Mouse (Mus musculus) common myeloid progenitor, adult 5-6 weeks (primary cell): ENCODE measurements at regions not wholly inside any gene's neighbourhood (a gene's known extent, or its start where the extent isn't known, plus 50 kb on each side); places are given as distances from the start of the nearest gene placed in this dataset.

Experiments used
- ATAC-seq: replicated peaks from 2 replicates; pipeline ENCODE4 v1.8.0; 2016; ENCODE audit warnings: low read depth, mild to moderate bottlenecking, moderate TSS enrichment, inconsistent platforms; ENCODE audit not compliant: poor library complexity, severe bottlenecking

DNA sequence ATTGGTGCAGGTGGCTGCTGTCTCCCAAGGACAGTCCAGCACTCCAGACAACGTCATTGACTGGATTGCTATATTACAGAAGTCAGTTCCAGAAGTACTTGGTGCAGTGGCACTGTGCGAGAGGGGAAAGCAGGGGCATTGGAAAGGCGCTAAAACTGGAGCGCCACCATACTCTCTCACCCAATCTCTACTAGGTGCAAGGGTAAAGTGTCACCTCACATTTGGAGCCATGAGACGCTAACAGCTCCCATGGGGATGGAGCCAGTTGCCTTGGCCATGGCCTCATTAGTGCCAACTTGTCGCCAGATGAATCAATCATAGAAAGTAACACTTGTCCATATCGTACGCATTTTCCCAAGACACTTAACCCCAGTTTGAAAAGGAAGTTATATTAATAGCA lies 1617.2 kb upstream of the Gulo start:
- no peak for ATAC-seq

DNA sequence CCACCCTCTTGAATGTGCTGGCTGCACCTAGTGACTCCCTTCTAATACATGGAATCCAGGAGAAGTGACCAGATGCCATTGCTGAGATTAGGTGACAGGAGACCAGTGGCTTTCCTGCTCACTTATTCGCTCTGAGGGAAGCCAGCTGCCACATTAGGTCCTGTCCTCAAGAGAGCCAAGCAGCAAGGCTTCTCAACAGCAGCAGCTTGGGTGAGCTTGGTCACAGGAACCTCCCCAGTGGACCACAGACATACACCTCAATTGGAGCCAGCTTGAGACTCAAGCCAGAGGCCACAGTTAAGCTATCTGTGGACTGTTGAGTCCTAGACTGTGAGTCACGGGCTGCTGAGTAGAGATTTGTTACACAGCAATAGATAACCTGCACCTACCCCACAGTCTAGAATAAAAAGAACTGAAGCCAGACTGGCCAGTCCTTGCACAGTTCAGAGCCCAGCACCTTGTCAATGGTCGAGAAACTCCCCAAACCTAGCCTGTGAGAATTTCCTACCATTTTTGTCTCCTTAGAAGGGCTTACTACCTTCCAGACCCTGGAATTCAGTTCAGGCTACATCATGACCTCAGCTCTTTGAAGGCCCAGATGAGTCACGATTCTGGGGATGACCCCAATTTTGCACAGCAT lies 1615.0 kb upstream of the Gulo start:
- ATAC-seq = no peak

DNA sequence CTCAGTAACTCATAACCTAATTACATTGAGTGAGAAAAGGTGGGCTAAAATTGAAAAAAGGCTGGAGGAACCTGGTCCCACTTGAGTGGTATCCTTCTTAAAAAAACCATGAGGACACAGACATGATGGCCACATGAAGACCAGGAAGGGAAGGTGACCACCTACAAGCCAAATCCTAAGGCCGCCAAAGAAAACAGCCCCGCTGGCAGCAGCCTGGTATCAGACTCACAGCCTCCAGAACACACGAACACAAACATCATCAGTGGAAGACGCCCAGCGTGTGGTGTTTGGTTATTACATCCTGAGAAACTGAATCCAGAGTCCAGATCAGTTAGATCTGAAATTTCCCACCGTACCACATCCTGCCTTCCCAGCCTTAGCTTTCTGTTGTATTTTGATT lies 1613.9 kb upstream of the Gulo start:
- ATAC-seq = no peak

GRCm38 (mm10) chr14:67621486-67621885 lies 1612.5 kb upstream of the Gulo start:
- no peak for ATAC-seq

- ATAC-seq = peak; percentile 60
Measured at GRCm38 (mm10) chr14:67620854-67621476, 1612.0 kb upstream of the Gulo start.

- no peak for ATAC-seq
Measured at GRCm38 (mm10) chr14:67619571-67619970, 1610.6 kb upstream of the Gulo start.

DNA sequence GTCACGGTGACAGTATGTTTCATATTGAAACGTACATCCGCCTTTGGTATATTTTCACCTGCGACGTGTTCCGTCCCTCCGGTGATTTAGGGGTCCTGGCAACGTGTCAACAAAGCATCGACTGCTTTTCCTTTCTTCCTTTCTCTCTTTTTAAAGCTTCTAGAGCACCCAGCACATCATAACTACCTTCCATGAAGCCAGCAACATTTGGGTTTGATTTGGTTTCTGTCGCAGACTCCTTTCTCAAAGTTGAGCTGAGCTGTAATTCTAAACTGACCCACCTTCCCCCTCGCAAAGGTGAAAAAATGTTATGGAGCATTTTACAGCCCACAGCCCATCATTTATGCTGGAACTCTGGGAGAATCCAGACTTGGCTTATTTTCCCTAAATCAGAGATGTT lies 1605.4 kb upstream of the Gulo start:
- no peak for ATAC-seq

GRCm38 (mm10) chr14:67613691-67614090 lies 1604.7 kb upstream of the Gulo start:
- no peak for ATAC-seq

DNA sequence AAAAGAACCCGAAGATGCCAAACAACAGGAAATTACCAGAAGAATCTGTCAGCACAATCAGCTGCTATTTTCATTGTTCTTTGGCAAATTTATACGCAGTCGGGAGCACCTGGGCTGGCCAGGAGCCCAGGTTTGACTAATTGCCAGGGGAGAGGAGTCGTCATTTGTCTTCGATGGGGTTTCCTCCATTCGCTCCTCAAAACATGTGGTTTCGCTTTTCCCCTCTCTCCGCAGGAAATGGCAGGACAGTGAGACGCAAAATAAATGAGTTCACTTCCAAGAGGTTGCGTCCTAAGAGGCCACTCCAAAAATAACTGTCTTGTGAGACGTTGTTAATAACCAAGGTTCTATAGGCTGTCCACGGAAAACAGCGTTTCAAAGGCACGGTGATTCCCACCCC lies 1604.2 kb upstream of the Gulo start:
- no peak for ATAC-seq

- ATAC-seq = no peak
Measured at GRCm38 (mm10) chr14:67612471-67612870, 1603.5 kb upstream of the Gulo start.

DNA sequence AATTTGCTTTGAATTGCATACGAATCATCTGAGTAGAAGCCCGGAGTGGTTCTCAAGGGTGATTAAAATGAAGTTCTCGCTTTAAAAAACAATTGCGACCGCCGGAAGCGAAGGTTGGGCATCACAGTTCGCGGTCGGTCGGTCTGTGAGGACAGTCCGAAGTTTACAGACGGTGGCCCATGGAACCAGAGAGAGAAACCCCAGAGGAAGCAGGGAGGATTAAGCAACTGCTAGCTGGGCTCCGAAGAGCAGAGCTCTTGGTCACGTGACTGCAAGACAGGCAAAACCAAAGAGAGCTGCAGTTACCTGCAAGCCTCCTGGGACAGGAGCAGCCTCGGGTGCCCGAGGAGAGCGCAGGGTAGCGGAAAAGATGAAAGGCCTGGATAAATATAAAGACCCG lies 1599.3 kb upstream of the Gulo start:
- ATAC-seq = peak; percentile 32; the same call in 1 of the 2 replicates

DNA sequence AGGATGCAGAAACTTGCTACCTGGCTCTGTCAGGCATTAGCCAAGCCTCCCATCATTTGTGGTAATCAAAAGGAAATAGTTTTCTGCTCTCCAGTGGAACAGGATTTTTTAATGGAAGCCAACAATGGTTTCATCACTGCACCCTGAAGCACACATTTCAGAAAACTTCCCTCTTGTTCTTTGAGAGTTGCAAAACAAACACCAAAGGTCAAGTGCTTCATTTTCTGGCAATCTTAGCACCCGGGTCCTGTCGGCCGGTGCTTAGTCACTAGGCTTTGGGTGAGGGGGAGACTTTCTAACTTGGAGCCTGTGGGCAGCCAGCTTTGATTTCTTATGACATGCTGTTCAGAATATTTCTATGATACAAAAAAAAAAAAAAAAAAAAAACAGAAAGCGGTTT lies 1594.0 kb upstream of the Gulo start:
- ATAC-seq = no peak

GRCm38 (mm10) chr14:67599734-67600133 lies 1590.7 kb upstream of the Gulo start:
- 0 out of 2 replicates have a peak, but pooled peaks have one; percentile 36 for ATAC-seq

DNA sequence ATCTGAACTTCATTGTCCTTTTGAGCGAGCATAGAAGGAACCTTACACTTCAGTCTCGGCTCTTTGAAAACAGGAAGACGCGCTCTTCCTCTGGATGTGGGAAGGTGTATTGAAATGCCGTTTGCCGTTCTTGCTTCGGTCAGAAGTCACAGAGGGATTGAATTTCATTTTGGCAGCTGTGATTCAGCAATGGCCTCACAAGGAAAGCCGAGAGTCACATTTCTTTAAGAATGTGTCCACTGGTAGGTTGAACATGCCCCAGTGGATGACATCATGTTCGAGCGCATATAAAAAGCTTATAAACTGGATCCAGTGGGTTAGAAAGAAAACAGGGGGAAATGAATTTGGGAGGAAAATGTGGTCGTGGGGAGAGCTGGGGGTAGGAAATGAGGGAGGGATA lies 1579.6 kb upstream of the Gulo start:
- ATAC-seq = no peak

DNA sequence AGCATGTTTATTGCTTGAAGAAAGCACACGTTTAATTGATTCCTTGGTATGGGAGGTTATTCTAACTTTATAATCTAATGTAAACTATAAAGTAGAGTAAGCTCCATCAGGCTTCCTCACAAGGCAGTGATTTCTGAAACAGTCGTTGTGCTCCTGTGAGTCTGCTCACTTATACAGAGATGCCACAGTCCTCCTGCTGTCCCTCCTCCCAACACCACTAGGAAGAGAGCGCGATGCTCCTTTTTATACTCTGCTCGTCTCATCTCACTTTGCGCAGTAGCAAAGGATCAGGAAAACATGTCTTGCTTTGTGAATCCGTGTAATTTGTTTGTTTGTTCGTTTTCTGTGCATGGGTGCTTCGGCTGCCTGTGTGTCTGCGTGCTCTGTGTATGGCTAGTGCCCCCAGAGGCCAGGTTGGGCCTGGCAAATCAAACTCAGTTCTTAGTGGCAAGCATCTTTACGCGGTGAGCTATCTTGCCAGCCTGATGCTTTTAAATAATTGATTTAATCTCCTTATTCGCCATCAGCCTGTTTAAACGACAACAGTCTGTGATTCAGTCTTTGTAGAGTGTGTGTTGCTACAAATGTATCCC lies 1575.5 kb upstream of the Gulo start:
- no peak for ATAC-seq

GRCm38 (mm10) chr14:67582201-67582782 lies 1573.3 kb upstream of the Gulo start:
- ATAC-seq = no peak

- no peak for ATAC-seq
Measured at GRCm38 (mm10) chr14:67574346-67574949, 1565.4 kb upstream of the Gulo start.

GRCm38 (mm10) chr14:67573451-67573995 lies 1564.5 kb upstream of the Gulo start:
- ATAC-seq = no peak

DNA sequence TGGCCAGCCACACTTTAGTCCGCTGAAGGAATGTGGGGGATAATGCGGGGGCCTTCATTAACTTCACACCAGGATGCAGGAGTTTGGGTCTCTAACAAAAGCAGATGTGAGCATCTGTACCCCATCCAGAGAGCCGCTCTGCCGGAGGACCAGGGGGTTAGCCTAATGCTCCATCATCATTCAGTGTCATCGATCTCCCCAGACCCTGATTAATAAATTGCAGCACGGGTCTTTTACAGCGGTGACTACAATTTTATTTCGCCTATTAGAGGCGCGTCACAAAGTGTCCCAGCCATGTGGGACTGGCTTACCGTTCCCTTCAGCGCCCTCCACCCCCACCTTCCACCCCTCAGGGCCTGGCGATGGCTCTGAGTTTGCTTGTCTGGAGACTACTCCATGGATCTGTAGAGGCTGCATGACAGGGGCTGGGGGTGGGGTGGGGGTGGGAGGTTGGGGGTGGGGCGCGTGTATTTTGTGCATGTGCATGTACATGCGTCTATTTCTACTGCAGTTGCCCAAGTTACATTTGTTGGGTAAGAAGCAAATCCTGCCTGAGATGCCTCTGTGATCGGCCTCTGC lies 1560.8 kb upstream of the Gulo start:
- no peak for ATAC-seq
